Mouse (Mus musculus) G1E (cell line): ENCODE results near the gene Arid3a.

Source experiments
- CTCF ChIP-seq: IDR thresholded peaks from 2 replicates; pipeline ENCODE4 v1.5.1; 2012; ENCODE audit warnings: low read depth, low read length, inconsistent platforms, mixed read lengths
- GATA1 ChIP-seq: IDR thresholded peaks from 2 replicates; pipeline ENCODE4 v1.6.1; 2012; ENCODE audit warnings: borderline replicate concordance, low read length, inconsistent platforms, mixed read lengths
- GATA2 ChIP-seq: IDR thresholded peaks from 2 replicates; pipeline ENCODE4 v1.6.1; 2012; ENCODE audit warnings: low read depth, low read length, inconsistent platforms, borderline replicate concordance
- POLR2AphosphoS5 ChIP-seq: IDR thresholded peaks from 2 replicates; pipeline ENCODE4 v1.6.1; 2012; ENCODE audit warnings: low read depth, low read length, inconsistent platforms; ENCODE audit not compliant: insufficient replicate concordance
- TAL1 ChIP-seq: conservative IDR thresholded peaks from 2 replicates; pipeline ENCODE4 v1.6.1; 2012; ENCODE audit warnings: low read depth, low read length, inconsistent platforms, mixed read lengths

DNA sequence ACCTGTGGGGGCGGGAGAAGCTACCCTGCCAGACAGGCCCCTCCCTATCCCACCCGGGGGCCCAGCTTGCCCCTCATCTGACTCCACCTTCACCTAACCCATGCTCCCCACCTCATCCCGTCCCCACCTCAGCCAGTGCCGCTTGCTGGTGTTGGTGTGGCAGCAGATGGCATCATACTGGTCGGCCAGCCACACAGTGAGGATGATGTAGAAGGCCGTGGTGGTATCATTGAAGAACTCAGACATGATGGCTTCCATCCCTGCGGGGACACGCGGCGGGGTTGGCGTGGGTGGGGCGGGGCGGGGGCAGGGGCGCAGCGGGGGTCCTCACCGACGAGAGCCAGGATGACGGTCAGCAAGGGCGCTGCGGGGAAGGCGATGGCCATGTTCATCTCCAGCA is 51.2 kb downstream of the Arid3a start:
- TF ChIP-seq TAL1, result no peak
- TF ChIP-seq CTCF, result no peak
- no peak for TF ChIP-seq GATA1
- TF ChIP-seq POLR2AphosphoS5, result no peak
- TF ChIP-seq GATA2, result no peak
